Mouse (Mus musculus) spleen, postnatal 14 days (tissue): ENCODE measurements at regions not wholly inside any gene's neighbourhood (a gene's known extent, or its start where the extent isn't known, plus 50 kb on each side); places are given as distances from the start of the nearest gene placed in this dataset.

Experiments
- DNase-seq, 2 experiments: peaks; one replicate each; pipeline ENCODE4 v3.0.0; 2021 to 2022; ENCODE audit warnings: low spot score in 2 of 2

GRCm38 (mm10) chr7:72592110-72592509 is 285.7 kb upstream of the Mctp2 start:
- no peak for DNase-seq

GRCm38 (mm10) chr7:72592649-72593048 is 286.2 kb upstream of the Mctp2 start:
- DNase-seq = no peak

- no peak for DNase-seq
Observed at GRCm38 (mm10) chr7:72593259-72593658, 286.9 kb upstream of the Mctp2 start.

- no peak for DNase-seq
Observed at GRCm38 (mm10) chr7:72594741-72595140, 288.3 kb upstream of the Mctp2 start.

GRCm38 (mm10) chr7:72596985-72597384 is 290.6 kb upstream of the Mctp2 start:
- no peak for DNase-seq

- DNase-seq = no peak
Observed at GRCm38 (mm10) chr7:72601933-72602332, 295.5 kb upstream of the Mctp2 start.

- no peak for DNase-seq
Observed at GRCm38 (mm10) chr7:72609791-72610190, 303.4 kb upstream of the Mctp2 start.

- DNase-seq = no peak
Observed at GRCm38 (mm10) chr7:72615232-72615631, 308.8 kb upstream of the Mctp2 start.

- DNase-seq = no peak
Observed at GRCm38 (mm10) chr7:72627369-72627768, 321.0 kb upstream of the Mctp2 start.

GRCm38 (mm10) chr7:72639566-72639965 is 333.2 kb upstream of the Mctp2 start:
- no peak for DNase-seq

- no peak for DNase-seq
Observed at GRCm38 (mm10) chr7:72675018-72675417, 368.6 kb upstream of the Mctp2 start.

GRCm38 (mm10) chr7:72685803-72686202 is 379.4 kb upstream of the Mctp2 start:
- DNase-seq = no peak

GRCm38 (mm10) chr7:72687356-72687755 is 380.9 kb upstream of the Mctp2 start:
- no peak for DNase-seq

- no peak for DNase-seq
Observed at GRCm38 (mm10) chr7:72691396-72691795, 385.0 kb upstream of the Mctp2 start.

- no peak for DNase-seq
Observed at GRCm38 (mm10) chr7:72691859-72692258, 385.5 kb upstream of the Mctp2 start.

GRCm38 (mm10) chr7:72696736-72697135 is 390.3 kb upstream of the Mctp2 start:
- DNase-seq = no peak

GRCm38 (mm10) chr7:72703652-72704341 is 397.4 kb upstream of the Mctp2 start:
- DNase-seq = no peak

GRCm38 (mm10) chr7:72711193-72712131 is 405.1 kb upstream of the Mctp2 start:
- DNase-seq = no peak

- no peak for DNase-seq
Observed at GRCm38 (mm10) chr7:72715401-72715800, 409.0 kb upstream of the Mctp2 start.

GRCm38 (mm10) chr7:72716051-72716450 is 409.6 kb upstream of the Mctp2 start:
- DNase-seq = no peak

- no peak for DNase-seq
Observed at GRCm38 (mm10) chr7:72726214-72726854, 419.9 kb upstream of the Mctp2 start.

GRCm38 (mm10) chr7:72737792-72738191 is 431.4 kb upstream of the Mctp2 start:
- no peak for DNase-seq
